Mouse (Mus musculus) testis, adult 2 months (tissue): ENCODE data around the gene Wdr90.

Experiments
- CTCF ChIP-seq: fragments of 200-500 bp; IDR thresholded peaks from 2 replicates; pipeline ENCODE4 v1.5.1; 2012; ENCODE audit warnings: low read depth, mild to moderate bottlenecking, inconsistent platforms, low read length, moderate library complexity; ENCODE audit not compliant: control insufficient read depth, insufficient read depth, insufficient replicate concordance
- POLR2A ChIP-seq: fragments of 200-500 bp; IDR thresholded peaks from 2 replicates; pipeline ENCODE4 v1.6.1; 2012; ENCODE audit warnings: low read depth, mild to moderate bottlenecking, inconsistent platforms, low read length, moderate library complexity; ENCODE audit not compliant: control insufficient read depth

- TF ChIP-seq CTCF, result no peak
- TF ChIP-seq POLR2A, result no peak
Measured at GRCm38 (mm10) chr17:25878611-25879180, 17.4 kb upstream of the Wdr90 start.
